Mouse (Mus musculus) olfactory bulb, adult 2 months (tissue): ENCODE data around the gene Rin2. TPM values are rescaled to one million over a fixed set of nuclear protein-coding genes. Genes with fewer than 3 reads are reported as not detected.

Source experiments
- H3K27ac ChIP-seq: fragments of 200-500 bp; 2 replicates; pipeline ENCODE4 v1.5.1; 2012; ENCODE audit warnings: low read depth, low read length; ENCODE audit not compliant: insufficient read depth
- H3K4me1 ChIP-seq: fragments of 200-500 bp; 2 replicates; pipeline ENCODE4 v1.6.1; 2012; ENCODE audit warnings: low read length; ENCODE audit not compliant: control insufficient read depth, insufficient read depth
- H3K4me3 ChIP-seq: fragments of 200-500 bp; 2 replicates; pipeline ENCODE4 v1.5.1; 2012; ENCODE audit warnings: mild to moderate bottlenecking, low read depth, low read length, moderate library complexity; ENCODE audit not compliant: insufficient read depth
- CTCF ChIP-seq: fragments of 200-500 bp; IDR thresholded peaks from 2 replicates; pipeline ENCODE4 v1.5.1; 2012; ENCODE audit warnings: low read depth, mild to moderate bottlenecking, low read length, moderate library complexity; ENCODE audit not compliant: insufficient read depth
- POLR2A ChIP-seq: fragments of 200-500 bp; IDR thresholded peaks from 2 replicates; pipeline ENCODE4 v1.6.1; 2012; ENCODE audit warnings: mild to moderate bottlenecking, low read depth, low read length, moderate library complexity; ENCODE audit not compliant: insufficient read depth
- WGBS: fragments of 180-500 bp; shearing (Covaris S2); methylation state at CpG from one replicate; pipeline ENCODE4 v1.1.7; 2018; 5-methylcytosine and 5-hydroxymethylcytosine counted together
- polyA plus RNA-seq: library from polyadenylated mRNA; stranded (reverse); fragments of >200 nt; gene quantifications from 2 replicates; pipeline ENCODE4 v1.2.4, GENCODE M21; 2012; ENCODE audit warnings: low replicate concordance; ENCODE audit not compliant: missing spikeins, insufficient read depth, insufficient read length

The Rin2 gene
- polyA plus RNA-seq, 1 experiment, result not detected

DNA sequence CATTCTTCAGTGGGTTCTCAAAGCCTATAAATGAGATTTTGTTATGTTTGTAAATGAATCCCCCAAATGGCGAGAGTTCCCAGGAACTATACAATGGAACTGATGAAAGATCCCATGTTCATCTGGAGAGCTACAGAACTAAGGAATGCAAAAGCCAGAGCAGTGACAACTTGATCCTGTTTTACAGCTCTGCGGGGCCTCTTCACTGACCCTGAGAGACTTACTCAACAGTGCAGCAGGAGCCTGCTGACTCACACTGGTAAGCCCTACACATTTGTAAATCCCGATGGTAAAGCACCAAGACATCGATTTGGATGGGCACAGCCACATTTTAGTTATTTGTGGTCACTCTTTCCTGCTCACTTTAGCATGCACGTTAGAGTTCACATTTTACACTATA, 62.2 kb downstream of the Rin2 start:
- TF ChIP-seq CTCF, result no peak
- no peak for TF ChIP-seq POLR2A
- H3K4me1 ChIP-seq, result no peaks in the 10 kb centered on the region
- no peak overlapping the region for H3K4me3 ChIP-seq
- no peak overlapping the region for H3K27ac ChIP-seq
- 39% methylated on average over 5 of the region's 5 CpGs for WGBS

DNA sequence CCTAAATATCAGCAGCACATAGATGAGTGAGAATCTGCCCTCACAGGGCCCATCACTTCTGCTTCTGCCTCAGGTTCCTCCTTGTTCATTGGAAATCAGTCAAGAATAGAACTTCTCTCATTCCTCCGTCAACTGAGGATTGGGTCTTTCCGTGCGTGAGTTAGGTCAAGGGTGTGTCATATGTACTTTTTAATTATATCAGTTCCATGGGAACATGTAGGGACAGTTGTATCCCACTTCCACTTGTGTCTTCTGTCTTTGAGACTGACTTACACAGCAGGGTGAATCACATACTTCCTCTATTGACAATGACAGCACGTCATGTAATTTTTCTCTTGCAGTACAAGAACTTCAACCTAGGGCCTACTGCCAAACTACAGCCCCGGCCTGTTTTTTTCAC, 65.7 kb downstream of the Rin2 start:
- TF ChIP-seq CTCF (no peak), POLR2A (no peak)
- H3K4me3 ChIP-seq, result no peak overlapping the region
- no peaks in the 10 kb centered on the region for H3K4me1 ChIP-seq
- WGBS, result 96% methylated on average over 5 of the region's 5 CpGs
- H3K27ac ChIP-seq, result no peak overlapping the region

DNA sequence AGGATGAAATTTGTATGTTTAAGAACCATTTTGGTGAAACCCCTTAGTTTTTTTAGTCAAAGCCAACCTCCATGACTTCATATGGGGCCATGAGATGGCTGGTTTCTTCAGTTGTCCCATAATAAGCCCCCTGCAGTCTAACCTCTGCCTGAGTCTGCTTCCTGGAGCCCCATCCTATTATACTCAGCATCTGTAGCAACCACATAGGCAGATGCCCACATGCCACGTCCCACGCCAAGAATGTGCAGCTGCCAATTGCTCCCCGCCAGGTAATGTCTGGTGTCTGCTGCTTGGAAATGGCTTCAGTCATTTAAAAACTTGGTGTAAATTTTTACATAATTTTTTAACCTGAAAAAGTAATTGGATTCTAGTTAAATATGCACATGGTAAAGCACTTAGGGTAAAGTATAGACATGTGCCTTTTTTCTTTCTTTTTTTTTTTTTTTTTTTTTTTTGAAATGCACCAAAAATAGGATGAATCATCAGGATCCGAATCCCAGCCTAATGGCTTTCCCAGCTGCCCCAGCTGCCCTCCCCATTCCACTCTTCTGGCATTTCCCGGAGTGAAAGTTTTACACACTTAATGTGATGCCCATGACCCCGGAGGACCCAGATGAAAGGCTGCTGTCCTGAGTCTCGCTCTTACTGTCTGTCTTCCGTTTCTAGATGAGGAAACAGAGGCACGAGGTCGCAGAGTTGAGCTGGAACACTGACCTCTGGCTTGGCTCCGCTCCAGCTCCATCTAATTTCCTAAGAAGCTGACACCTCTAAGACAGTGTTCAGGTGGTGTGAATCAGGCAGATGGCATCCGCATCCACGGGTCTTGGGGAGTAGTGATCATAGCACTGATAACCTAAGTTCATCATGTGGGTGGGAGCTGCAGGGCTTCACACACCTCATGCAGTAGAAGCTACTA, 68.0 kb downstream of the Rin2 start:
- TF ChIP-seq POLR2A, result no peak
- TF ChIP-seq CTCF, result no peak
- H3K4me3 ChIP-seq, result no peak overlapping the region
- H3K4me1 ChIP-seq, result no peaks in the 10 kb centered on the region
- WGBS, result 88% methylated on average over 13 of the region's 13 CpGs
- no peak overlapping the region for H3K27ac ChIP-seq

DNA sequence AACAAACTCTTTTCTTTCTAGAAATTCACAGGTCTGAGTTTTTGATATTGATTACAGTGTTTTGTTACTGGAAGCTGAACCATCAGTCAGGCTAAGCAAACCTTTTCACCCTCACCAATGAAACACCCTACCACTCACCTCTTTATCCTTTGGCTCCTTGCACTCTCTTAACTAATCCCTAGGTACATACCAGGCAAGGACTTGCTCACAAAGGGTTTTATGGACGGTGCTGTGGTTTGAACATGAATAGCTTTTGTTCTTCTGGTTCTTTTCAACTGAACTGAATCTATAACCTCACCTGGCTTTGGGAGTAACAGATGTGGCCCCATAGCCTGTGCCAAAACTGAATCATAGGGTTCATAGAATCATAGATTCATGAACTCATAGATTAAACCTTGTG, 71.4 kb downstream of the Rin2 start:
- Histone ChIP-seq H3K4me3 (no peak overlapping the region), H3K4me1 (no peaks in the 10 kb centered on the region), H3K27ac (no peak overlapping the region)
- WGBS, result 50% methylated on average over 1 of the region's 1 CpGs
- no peak for TF ChIP-seq CTCF
- no peak for TF ChIP-seq POLR2A

DNA sequence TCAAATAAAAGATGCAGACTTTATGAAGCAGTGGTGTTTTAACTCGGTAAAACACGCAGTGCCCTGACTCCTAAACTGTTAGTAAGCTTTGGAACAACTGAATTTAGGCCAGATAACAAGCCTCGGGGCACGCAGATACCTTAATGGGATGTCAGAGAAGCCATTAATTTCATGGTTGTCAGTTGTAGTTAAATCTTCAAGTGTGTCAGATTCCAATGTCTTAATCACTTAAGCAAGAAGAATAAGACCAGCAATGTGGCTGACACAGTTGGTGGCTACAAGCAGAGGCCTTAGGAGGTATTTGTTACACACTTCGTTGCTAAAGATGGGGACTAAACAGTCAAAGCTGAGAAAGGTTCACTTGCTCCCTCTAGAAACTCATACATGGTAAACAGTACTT, 74.6 kb downstream of the Rin2 start:
- peaks cover 3% of the 10 kb centered on the region for H3K4me1 ChIP-seq
- WGBS, result 85% methylated on average over 5 of the region's 5 CpGs
- H3K4me3 ChIP-seq, result no peak overlapping the region
- no peak overlapping the region for H3K27ac ChIP-seq
- TF ChIP-seq CTCF (no peak), POLR2A (no peak)

DNA sequence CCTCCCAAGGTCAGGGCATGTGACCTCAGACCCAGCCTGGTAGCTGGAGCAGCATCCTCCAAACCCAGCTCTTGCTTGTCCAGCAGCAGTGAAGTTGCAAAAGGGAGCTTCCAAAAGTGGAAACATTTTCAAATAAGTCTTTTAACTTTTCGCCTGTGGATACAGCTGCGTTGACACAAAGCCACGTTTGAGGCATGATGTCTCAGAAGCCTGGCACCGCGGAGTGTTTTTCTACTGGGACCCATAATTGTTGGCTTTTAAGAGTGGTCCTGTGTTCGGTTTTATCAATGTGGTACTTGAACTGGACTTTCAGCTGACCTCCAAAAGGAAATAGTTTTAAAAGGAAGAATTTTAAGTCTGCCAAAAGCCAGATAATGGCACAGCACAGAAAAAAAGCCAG, 77.6 kb downstream of the Rin2 start:
- WGBS, result 39% methylated on average over 6 of the region's 6 CpGs
- Histone ChIP-seq H3K4me1 (peaks cover 3% of the 10 kb centered on the region), H3K4me3 (no peak overlapping the region), H3K27ac (no peak overlapping the region)
- TF ChIP-seq POLR2A (no peak), CTCF (no peak)

DNA sequence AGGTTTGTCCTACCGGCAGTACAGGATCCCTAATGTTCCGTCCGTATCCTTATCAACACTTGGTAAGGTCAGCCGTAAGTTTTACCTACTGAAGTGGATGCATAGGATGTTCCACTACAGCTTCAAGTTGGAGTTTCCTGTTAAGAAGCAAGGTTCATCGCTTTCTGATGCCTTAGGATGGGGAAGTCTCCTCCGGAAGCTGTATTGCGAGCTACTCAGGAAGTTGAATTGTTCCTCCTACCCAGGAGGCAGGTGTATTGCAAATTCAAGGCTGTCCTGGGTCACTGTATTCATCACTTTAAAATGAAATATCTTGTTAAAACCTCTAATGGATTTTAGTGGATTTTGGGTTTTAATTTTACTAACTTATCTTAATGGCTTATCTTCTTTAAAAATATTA, 79.0 kb downstream of the Rin2 start:
- Histone ChIP-seq H3K4me1 (peaks cover 3% of the 10 kb centered on the region), H3K4me3 (no peak overlapping the region), H3K27ac (no peak overlapping the region)
- WGBS, result 92% methylated on average over 7 of the region's 7 CpGs
- no peak for TF ChIP-seq POLR2A
- no peak for TF ChIP-seq CTCF

DNA sequence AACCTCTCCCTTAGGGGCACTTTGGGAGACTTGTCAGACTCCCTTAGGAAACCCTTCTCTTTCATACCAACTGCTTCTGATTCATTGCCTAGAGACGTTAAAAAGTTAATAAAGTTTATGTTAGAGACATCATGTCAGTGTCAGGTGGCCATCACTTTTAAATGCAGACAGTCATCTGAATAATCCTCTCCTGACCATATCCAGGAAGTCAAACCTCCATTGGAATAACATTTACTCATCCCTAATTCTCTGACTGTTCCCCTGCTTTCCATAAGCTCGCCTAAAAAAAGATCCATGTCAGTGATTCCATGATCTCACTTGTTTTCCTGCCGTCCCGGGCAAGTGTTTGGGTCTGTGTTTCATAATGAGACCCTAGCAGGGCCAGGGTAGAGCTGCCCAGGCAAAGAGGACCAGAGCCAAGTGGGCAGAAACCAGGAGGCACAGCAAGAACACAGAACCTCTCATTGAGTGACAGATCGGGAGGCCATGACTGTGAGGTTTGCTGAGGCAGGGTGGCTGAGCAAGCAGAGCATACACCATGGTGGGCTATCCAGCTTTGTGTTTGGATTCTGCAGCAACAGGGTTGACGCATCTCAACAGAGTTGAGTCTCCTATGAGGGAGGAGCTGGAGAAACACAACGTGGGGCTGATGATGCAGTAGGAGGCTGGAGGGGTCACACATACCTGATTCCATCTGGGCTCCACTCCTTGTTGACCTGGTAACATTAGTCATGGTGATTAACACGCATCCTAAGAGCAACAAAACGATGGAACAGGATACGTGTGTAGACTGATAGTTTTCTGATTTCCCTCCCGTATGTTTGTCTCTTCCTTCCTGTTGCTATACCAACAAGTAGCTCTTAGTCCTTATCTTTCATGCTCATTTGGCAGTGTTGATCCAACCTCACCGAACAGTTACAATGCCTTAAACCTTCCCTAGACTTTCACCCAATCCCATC, 81.1 kb downstream of the Rin2 start:
- TF ChIP-seq CTCF, result no peak
- TF ChIP-seq POLR2A, result no peak
- H3K27ac ChIP-seq, result no peak overlapping the region
- peaks cover 3% of the 10 kb centered on the region for H3K4me1 ChIP-seq
- 74% methylated on average over 12 of the region's 12 CpGs for WGBS
- H3K4me3 ChIP-seq, result no peak overlapping the region

DNA sequence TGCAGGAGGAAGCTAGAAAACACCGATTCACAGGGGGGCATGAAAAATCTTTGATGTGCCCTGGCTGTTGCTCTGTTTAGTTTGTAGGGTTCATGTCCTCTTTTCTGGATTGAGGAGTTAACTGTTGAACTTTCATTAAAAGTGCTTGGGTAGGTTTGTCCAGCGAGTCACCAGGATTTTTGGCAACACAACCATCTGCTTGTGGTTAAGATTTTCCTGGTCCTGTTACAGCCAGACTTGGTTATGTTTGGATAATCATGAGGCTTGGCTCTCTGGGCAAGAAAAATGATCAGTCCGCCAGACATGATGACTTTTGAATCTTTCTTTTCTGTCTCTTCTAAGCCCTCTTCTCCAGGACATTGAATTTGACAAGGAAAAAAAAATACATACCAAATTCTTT, 85.1 kb downstream of the Rin2 start:
- no peak for TF ChIP-seq POLR2A
- TF ChIP-seq CTCF, result no peak
- 68% methylated on average over 3 of the region's 3 CpGs for WGBS
- H3K4me1 ChIP-seq, result no peaks in the 10 kb centered on the region
- no peak overlapping the region for H3K4me3 ChIP-seq
- H3K27ac ChIP-seq, result no peak overlapping the region

DNA sequence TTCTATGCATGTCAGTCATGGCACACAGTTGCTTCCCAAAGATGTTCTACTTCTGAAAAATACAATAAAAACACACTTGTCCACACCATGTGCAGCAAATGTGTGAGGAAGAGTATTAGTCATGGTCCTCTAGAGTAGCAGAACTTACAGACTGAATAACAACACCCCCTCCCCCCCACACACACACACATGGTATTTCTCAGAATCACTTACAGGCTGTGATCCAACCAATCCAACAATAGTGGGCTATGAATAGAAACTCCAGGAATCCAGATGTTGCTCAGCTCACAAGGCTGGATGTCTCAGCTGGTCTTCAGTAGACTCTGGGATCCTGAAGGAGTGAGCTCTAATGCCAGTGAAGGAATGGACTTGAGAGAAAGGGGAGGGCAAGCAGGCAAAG, 86.4 kb downstream of the Rin2 start:
- H3K27ac ChIP-seq, result no peak overlapping the region
- H3K4me1 ChIP-seq, result no peaks in the 10 kb centered on the region
- H3K4me3 ChIP-seq, result no peak overlapping the region
- TF ChIP-seq CTCF (no peak), POLR2A (no peak)
